Mouse (Mus musculus) ES-E14 (cell line): ENCODE results near the gene Gpr37l1. TPM values are rescaled to one million over a fixed set of nuclear protein-coding genes. Genes with fewer than 3 reads are reported as not detected.

Experiments
- DNase-seq: peaks from one replicate; pipeline ENCODE4 v3.0.0-alpha.2; 2013; ENCODE audit warnings: low read depth, low spot score
- H3K27ac ChIP-seq: 2 replicates; pipeline ENCODE4 v1.5.1; 2012; ENCODE audit warnings: low read depth, mild to moderate bottlenecking, low read length, moderate library complexity, mixed read lengths; ENCODE audit not compliant: poor library complexity, insufficient read depth, severe bottlenecking
- H3K36me3 ChIP-seq: 2 replicates; pipeline ENCODE4 v1.6.1; 2012; ENCODE audit warnings: mild to moderate bottlenecking, low read length, moderate library complexity, mixed read lengths; ENCODE audit not compliant: control insufficient read depth, poor library complexity, insufficient read depth, severe bottlenecking
- H3K4me1 ChIP-seq, 2 experiments: fragments of 150-350 bp in 1 of 2; sonication (generic) in 1 of 2; 2 replicates each; pipeline ENCODE4 v1.6.1; 2012; ENCODE audit warnings: low read length in 2 of 2, mild to moderate bottlenecking in 1 of 2, mixed read lengths in 1 of 2; ENCODE audit not compliant: control insufficient read depth in 2 of 2, insufficient read depth in 2 of 2, poor library complexity in 1 of 2
- H3K4me3 ChIP-seq, 2 experiments: fragments of 150-350 bp in 1 of 2; sonication (generic) in 1 of 2; 2 replicates each; pipeline ENCODE4 v1.5.1; 2012; ENCODE audit warnings: low read length in 2 of 2, low read depth in 1 of 2, mild to moderate bottlenecking in 1 of 2, mixed read lengths in 1 of 2; ENCODE audit not compliant: insufficient read depth in 1 of 2, poor library complexity in 1 of 2, severe bottlenecking in 1 of 2
- H3K9ac ChIP-seq: 2 replicates; pipeline ENCODE4 v1.6.1; 2012; ENCODE audit warnings: low read depth, mild to moderate bottlenecking, low read length, mixed read lengths; ENCODE audit not compliant: poor library complexity, insufficient read depth, severe bottlenecking
- H3K9me3 ChIP-seq: fragments of 150-350 bp; sonication (generic); 2 replicates; pipeline ENCODE4 v1.6.1; 2012; ENCODE audit warnings: low read depth, mild to moderate bottlenecking, low read length; ENCODE audit not compliant: control insufficient read depth, insufficient read depth
- CHD2 ChIP-seq: IDR thresholded peaks from 2 replicates; pipeline ENCODE4 v1.6.1; 2014; ENCODE audit warnings: mild to moderate bottlenecking, low read depth, low read length, inconsistent platforms
- HCFC1 ChIP-seq: IDR thresholded peaks from 2 replicates; pipeline ENCODE4 v1.6.1; 2012; ENCODE audit warnings: low read length, inconsistent platforms, borderline replicate concordance; ENCODE audit not compliant: insufficient read depth
- MAFK ChIP-seq: IDR thresholded peaks from 2 replicates; pipeline ENCODE4 v1.6.1; 2014; ENCODE audit warnings: mild to moderate bottlenecking, low read depth, low read length, inconsistent platforms; ENCODE audit not compliant: insufficient read depth
- ZC3H11A ChIP-seq: IDR thresholded peaks from 2 replicates; pipeline ENCODE4 v1.6.1; 2012; ENCODE audit warnings: low read depth, mild to moderate bottlenecking, inconsistent platforms, low read length, borderline replicate concordance
- ZNF384 ChIP-seq: IDR thresholded peaks from 2 replicates; pipeline ENCODE4 v1.6.1; 2012; ENCODE audit warnings: low read depth, low read length, inconsistent platforms
- in situ Hi-C, 2 experiments: fragments of 600-800 bp; cut with MboI; formaldehyde crosslinking; loops; one replicate each; pipeline ENCODE4 v1.15.1; 2025; ENCODE audit warnings: low sequenced_read_pairs in 2 of 2, inconsistent platforms in 1 of 2; ENCODE audit not compliant: unreplicated experiment in 2 of 2
- total RNA-seq: library from RNA; depleted of rRNA; stranded (reverse); fragments of 300-350 nt; gene quantifications from 2 replicates; pipeline ENCODE4 v1.2.3, GENCODE M21; 2012

Gpr37l1 gene
- total RNA-seq, 1 experiment: not detected

- H3K36me3 ChIP-seq: no peaks in the 10 kb centered on the region
These were observed 16.6 kb upstream of the Gpr37l1 start for GRCm38 (mm10) chr1:135183941-135184570.

DNA sequence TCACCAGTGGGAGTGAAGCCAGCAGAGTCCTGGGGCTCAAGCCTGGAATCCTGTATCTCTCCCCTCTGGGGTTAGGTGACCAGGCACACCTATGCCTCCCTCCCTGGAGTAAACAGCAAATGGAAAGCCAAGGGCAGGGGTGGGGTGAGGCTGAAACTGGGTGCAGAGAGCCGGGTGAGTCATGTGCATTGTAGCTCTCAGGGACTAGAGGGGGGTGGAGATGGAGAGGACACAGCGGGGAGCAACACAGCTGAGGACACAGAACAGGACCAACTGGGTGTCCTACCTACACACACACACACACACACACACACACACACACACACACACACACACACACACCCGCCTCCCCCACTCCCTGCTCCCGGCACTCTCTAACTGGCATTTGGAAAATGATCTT lies 16.0 kb upstream of the Gpr37l1 start:
- TF ChIP-seq MAFK (no peak), CHD2 (no peak), ZNF384 (no peak), HCFC1 (no peak), ZC3H11A (no peak)
- Histone ChIP-seq H3K4me1 (peaks cover 4 to 38% of the 10 kb centered on the region in 2 experiments), H3K9ac (no peak overlapping the region), H3K4me3 (no peak overlapping the region), H3K9me3 (no peaks in the 10 kb centered on the region), H3K36me3 (no peaks in the 10 kb centered on the region), H3K27ac (no peak overlapping the region)
- in situ Hi-C loops: no loop called here
- DNase-seq: no peak

More at GRCm38 (mm10) chr1:135183941-135184570, 16.6 kb upstream of the Gpr37l1 start:
- no peak overlapping the region for H3K4me3 ChIP-seq
- no peak for DNase-seq
- in situ Hi-C loops: no loop called here
- no peak overlapping the region for H3K9ac ChIP-seq
- no peak for TF ChIP-seq ZNF384
- no peak for TF ChIP-seq MAFK
- TF ChIP-seq ZC3H11A: no peak
- H3K9me3 ChIP-seq: no peaks in the 10 kb centered on the region
- peaks cover 4 to 36% of the 10 kb centered on the region in 2 experiments for H3K4me1 ChIP-seq
- no peak overlapping the region for H3K27ac ChIP-seq

- no peaks in the 10 kb centered on the region for H3K9me3 ChIP-seq
- no peaks in the 10 kb centered on the region for H3K36me3 ChIP-seq
- in situ Hi-C loops: no loop called here
- H3K9ac ChIP-seq: no peak overlapping the region
- no peak for DNase-seq
- H3K4me3 ChIP-seq: no peak overlapping the region
- H3K27ac ChIP-seq: no peak overlapping the region
- H3K4me1 ChIP-seq: peaks cover 3 to 41% of the 10 kb centered on the region in 2 experiments
- TF ChIP-seq CHD2 (no peak), ZNF384 (no peak)
These were observed 15.5 kb upstream of the Gpr37l1 start for GRCm38 (mm10) chr1:135182975-135183374.

DNA sequence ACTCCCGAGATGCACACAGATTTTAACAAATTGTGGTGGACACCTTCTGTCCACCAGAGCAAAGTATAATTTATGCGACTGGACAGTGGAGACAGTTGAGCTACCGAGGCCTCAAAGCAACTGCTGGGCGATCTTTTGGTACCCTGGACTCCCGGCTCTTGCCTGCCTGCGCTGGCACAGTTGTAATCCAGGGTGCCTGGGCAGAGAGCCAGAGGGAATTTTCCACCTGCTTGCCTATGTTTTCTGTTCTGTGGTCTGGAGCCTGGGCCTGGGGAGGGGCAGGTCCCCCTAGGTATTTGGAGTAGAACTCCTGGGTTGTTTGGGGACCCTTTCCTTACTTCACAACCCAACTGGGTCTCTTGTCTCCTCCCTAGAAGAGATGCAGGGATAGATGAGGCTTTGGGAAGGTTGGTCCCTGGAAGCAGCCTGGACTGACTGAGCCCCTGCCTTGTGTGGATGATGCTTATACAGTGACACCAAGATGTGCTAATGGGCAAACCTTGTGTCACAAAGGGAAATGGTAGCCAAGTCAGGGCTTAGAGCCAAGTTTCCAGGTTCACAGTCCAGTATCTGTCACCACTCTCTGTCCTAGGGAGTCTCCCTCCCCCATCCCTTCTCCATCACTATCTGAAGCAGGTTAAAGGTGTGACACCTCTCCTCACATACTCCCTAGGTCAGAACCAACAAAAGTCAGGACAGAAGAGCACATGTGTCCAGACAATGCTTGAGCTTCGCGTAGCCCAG lies 14.6 kb upstream of the Gpr37l1 start:
- H3K9me3 ChIP-seq: no peaks in the 10 kb centered on the region
- no peak for DNase-seq
- H3K4me1 ChIP-seq: peaks cover 2 to 41% of the 10 kb centered on the region in 2 experiments; a peak in 3 of 4 replicates
- no peak overlapping the region for H3K9ac ChIP-seq
- H3K4me3 ChIP-seq: no peak overlapping the region
- H3K36me3 ChIP-seq: no peaks in the 10 kb centered on the region
- in situ Hi-C loops: no loop called here
- H3K27ac ChIP-seq: no peak overlapping the region
- TF ChIP-seq CHD2 (no peak), MAFK (no peak), ZC3H11A (no peak), ZNF384 (no peak), HCFC1 (no peak)
